Mouse (Mus musculus): ENCODE data around the gene Crybb1. TPM values are rescaled to one million over a fixed set of nuclear protein-coding genes. Genes with fewer than 3 reads are reported as not detected.
A peak's percentile ranks its signal among the peaks of the same experiment; 100 is the strongest.

Gene Crybb1
- polyA plus RNA-seq, 1 experiment = 0.40 TPM

DNA sequence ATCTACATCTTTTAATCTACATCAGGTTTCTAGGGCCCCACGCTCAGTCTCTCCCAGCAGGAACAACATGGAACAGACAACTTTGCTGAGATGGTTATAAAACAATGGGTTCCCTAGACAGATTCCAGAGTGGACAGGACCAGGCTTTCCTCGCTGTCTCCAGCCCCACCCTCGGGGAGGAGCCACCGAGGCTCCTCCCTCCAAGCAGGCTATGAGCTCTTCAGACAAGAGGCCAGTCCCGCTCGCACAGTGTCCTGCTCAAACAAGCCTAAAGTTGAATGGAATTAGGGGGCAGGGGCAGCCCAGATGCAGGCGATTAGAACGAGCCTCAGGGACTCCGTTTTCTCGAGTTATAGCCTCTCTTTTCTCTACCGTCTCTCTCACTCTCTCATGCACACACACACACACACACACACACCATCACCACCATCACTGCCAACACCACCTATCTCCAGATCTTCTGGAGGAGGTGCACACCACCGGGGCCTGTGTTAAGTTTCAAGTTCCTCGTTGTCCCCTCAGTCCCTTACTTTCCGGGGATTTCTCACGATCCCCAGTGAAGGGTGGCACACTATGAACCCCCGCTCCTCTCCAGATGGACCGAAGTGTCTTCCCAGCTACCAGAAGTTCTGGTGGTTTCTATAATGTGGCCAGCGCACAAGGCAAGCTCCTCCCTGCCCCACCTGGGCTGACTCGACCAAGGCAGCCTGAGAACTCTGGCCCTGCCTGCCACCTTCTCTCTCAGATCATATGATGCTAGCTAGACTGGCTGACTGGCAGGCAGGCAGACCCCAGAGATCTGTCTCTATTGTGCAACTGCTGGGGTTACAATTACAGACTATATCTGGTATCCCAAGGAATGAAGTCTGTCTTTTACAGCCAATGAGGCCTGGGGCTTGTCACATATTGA lies 42.0 kb upstream of the Crybb1 start:
- Histone ChIP-seq H3K27me3 (ENCODE audit: control insufficient read depth, insufficient read depth, low read length) (no peaks in the 10 kb centered on the region), H3K27ac (ENCODE audit: control insufficient read depth, insufficient read depth, low read length) (no peak overlapping the region), H3K4me3 (ENCODE audit: control insufficient read depth, insufficient read depth, low read length) (no peak overlapping the region), H3K36me3 (ENCODE audit: control insufficient read depth, insufficient read depth, low read length) (no peaks in the 10 kb centered on the region), H3K4me1 (replicated peaks; ENCODE audit: control insufficient read depth, insufficient read depth, low read length) (no peaks in the 10 kb centered on the region)
- WGBS = 73% methylated on average over 19 of the region's 19 CpGs
- DNase-seq = no peak
- no peak for TF ChIP-seq POLR2A (IDR thresholded peaks at IDR 0.05; ENCODE audit: control insufficient read depth, extremely low read depth, insufficient read depth, low read length, poor library complexity)

DNA sequence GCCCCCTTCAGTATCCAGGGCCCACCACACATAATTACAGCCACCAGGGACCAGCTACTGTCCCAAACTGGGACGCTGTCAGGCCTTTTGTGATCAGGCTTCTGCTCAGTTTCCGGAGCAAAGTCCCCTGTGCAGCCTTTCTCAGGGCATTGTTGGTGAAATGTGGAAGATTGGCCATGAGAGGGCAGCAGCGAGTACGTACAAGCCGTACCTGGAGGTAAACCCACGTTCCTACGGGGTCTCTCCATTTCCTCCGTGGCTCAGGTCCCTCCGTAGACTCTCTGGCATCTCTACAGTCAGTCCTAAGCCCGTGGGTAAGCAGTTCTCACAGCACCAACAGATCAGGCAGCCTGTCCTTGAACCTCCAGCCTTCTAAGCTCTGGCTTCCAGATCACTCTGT lies 41.2 kb upstream of the Crybb1 start:
- 6% methylated on average over 10 of the region's 10 CpGs for WGBS
- H3K4me1 ChIP-seq (replicated peaks; ENCODE audit: control insufficient read depth, insufficient read depth, low read length) = no peaks in the 10 kb centered on the region
- no peak overlapping the region for H3K4me3 ChIP-seq (ENCODE audit: control insufficient read depth, insufficient read depth, low read length)
- no peak overlapping the region for H3K27ac ChIP-seq (ENCODE audit: control insufficient read depth, insufficient read depth, low read length)
- peak; percentile 73; the same call in 1 of the 2 replicates for TF ChIP-seq CTCF (IDR thresholded peaks at IDR 0.05; ENCODE audit: borderline replicate concordance, control insufficient read depth, extremely low read depth, insufficient read depth, low read length, poor library complexity)
- TF ChIP-seq POLR2A (IDR thresholded peaks at IDR 0.05; ENCODE audit: control insufficient read depth, extremely low read depth, insufficient read depth, low read length, poor library complexity) = no peak
- no peaks in the 10 kb centered on the region for H3K27me3 ChIP-seq (ENCODE audit: control insufficient read depth, insufficient read depth, low read length)
- DNase-seq = peak; percentile 81
- H3K36me3 ChIP-seq (ENCODE audit: control insufficient read depth, insufficient read depth, low read length) = no peaks in the 10 kb centered on the region

DNA sequence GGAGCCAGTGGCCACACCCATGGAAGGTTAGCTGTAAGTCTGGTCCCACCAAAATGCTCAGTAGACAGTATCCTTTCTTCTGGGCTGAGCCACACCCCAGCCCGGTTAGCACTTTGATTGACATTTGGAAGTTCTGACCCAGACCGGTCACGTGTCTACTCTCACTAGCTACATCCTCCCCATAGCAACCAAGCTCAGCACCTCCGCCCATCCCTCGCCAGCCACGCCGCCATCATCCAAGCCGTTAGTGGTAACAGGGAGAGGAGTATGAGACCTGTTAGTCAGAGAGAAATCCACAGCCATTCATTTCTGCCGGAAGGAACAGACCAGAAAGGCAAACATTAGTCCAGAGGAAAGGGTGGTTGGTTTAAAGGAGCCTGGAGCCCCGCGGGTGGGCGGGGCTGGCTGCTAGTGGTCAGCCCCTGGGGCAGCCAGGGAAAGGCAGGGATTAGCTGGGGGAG lies 40.3 kb upstream of the Crybb1 start:
- no peak for TF ChIP-seq CTCF (IDR thresholded peaks at IDR 0.05; ENCODE audit: borderline replicate concordance, control insufficient read depth, extremely low read depth, insufficient read depth, low read length, poor library complexity)
- no peak for TF ChIP-seq POLR2A (IDR thresholded peaks at IDR 0.05; ENCODE audit: control insufficient read depth, extremely low read depth, insufficient read depth, low read length, poor library complexity)
- Histone ChIP-seq H3K4me1 (replicated peaks; ENCODE audit: control insufficient read depth, insufficient read depth, low read length) (peaks cover 7% of the 10 kb centered on the region), H3K27ac (ENCODE audit: control insufficient read depth, insufficient read depth, low read length) (no peak overlapping the region), H3K27me3 (ENCODE audit: control insufficient read depth, insufficient read depth, low read length) (no peaks in the 10 kb centered on the region), H3K36me3 (ENCODE audit: control insufficient read depth, insufficient read depth, low read length) (no peaks in the 10 kb centered on the region), H3K4me3 (ENCODE audit: control insufficient read depth, insufficient read depth, low read length) (no peak overlapping the region)
- no peak for DNase-seq
- WGBS = 79% methylated on average over 12 of the region's 12 CpGs

DNA sequence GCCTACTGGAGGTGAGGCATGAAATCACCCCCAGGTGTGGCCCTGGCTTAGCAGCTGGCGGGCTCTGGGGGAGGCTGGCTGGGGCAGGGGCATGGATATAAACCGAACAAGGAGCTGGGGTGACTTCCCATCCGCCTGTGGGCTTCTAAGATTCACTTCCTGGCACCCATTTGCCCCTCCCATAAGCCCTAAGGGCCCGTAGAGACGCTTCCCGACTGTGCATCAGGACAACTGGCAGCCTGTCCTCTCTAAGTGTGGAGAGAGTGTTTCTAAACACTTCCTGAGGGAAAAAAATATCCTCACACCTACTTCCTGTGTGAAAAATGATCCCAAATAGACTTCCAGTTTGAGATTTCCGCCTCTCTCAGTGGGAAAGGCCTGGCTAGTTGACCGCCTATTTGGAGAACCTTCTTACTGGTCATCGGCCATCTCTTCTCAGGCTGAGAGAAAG lies 39.8 kb upstream of the Crybb1 start:
- no peak for DNase-seq
- Histone ChIP-seq H3K4me1 (replicated peaks; ENCODE audit: control insufficient read depth, insufficient read depth, low read length) (peaks cover 9% of the 10 kb centered on the region), H3K27me3 (ENCODE audit: control insufficient read depth, insufficient read depth, low read length) (no peaks in the 10 kb centered on the region), H3K36me3 (ENCODE audit: control insufficient read depth, insufficient read depth, low read length) (no peaks in the 10 kb centered on the region), H3K4me3 (ENCODE audit: control insufficient read depth, insufficient read depth, low read length) (no peak overlapping the region), H3K27ac (ENCODE audit: control insufficient read depth, insufficient read depth, low read length) (no peak overlapping the region)
- TF ChIP-seq POLR2A (IDR thresholded peaks at IDR 0.05; ENCODE audit: control insufficient read depth, extremely low read depth, insufficient read depth, low read length, poor library complexity) = no peak
- TF ChIP-seq CTCF (IDR thresholded peaks at IDR 0.05; ENCODE audit: borderline replicate concordance, control insufficient read depth, extremely low read depth, insufficient read depth, low read length, poor library complexity) = no peak
- WGBS = 71% methylated on average over 9 of the region's 9 CpGs

DNA sequence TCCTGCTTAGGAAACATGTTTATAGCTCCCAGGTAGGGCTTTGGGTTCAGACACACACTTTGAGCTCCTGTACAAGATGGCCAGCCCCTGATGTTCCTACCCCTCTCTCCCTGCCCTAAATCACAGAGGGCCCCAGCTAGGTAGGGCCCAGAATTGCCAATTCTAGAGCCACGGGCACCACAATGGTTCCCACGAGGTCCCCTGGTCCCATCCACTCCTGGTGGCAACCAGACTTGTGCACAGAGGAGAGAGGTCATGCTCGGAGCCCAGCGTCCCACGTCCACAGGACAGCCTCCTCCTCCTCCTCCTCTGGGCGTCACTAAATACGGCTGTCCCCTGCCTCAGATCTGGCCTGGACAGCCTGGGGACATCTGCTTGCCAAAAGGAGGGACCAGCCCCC lies 39.3 kb upstream of the Crybb1 start:
- Histone ChIP-seq H3K4me3 (ENCODE audit: control insufficient read depth, insufficient read depth, low read length) (no peak overlapping the region), H3K27ac (ENCODE audit: control insufficient read depth, insufficient read depth, low read length) (no peak overlapping the region), H3K4me1 (replicated peaks; ENCODE audit: control insufficient read depth, insufficient read depth, low read length) (peaks cover 9% of the 10 kb centered on the region), H3K27me3 (ENCODE audit: control insufficient read depth, insufficient read depth, low read length) (no peaks in the 10 kb centered on the region), H3K36me3 (ENCODE audit: control insufficient read depth, insufficient read depth, low read length) (no peaks in the 10 kb centered on the region)
- TF ChIP-seq POLR2A (IDR thresholded peaks at IDR 0.05; ENCODE audit: control insufficient read depth, extremely low read depth, insufficient read depth, low read length, poor library complexity) (no peak), CTCF (IDR thresholded peaks at IDR 0.05; ENCODE audit: borderline replicate concordance, control insufficient read depth, extremely low read depth, insufficient read depth, low read length, poor library complexity) (no peak)
- 93% methylated on average over 7 of the region's 7 CpGs for WGBS
- no peak for DNase-seq

DNA sequence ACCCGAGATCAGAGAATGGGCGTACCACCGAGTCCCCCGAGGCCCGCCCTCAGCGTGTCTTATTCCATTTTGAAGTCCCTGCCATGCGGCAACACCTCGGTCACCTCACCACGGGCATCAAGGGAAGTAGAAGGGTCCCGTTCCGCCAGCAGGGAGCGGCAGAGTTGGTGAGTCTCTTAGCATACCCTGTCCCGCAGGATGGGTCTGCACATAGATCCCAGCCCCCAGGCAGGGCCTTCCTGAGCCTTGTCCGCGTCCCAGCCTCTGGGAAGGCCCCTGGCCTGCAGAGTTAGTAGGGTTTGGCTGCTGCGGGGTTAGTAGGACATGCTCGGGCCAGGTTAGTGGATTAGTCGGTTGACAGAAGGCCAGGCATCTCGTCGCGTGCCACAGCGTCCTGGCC lies 38.6 kb upstream of the Crybb1 start:
- 89% methylated on average over 22 of the region's 22 CpGs for WGBS
- Histone ChIP-seq H3K4me3 (ENCODE audit: control insufficient read depth, insufficient read depth, low read length) (no peak overlapping the region), H3K27ac (ENCODE audit: control insufficient read depth, insufficient read depth, low read length) (no peak overlapping the region), H3K27me3 (ENCODE audit: control insufficient read depth, insufficient read depth, low read length) (no peaks in the 10 kb centered on the region), H3K4me1 (replicated peaks; ENCODE audit: control insufficient read depth, insufficient read depth, low read length) (peaks cover 9% of the 10 kb centered on the region), H3K36me3 (ENCODE audit: control insufficient read depth, insufficient read depth, low read length) (no peaks in the 10 kb centered on the region)
- no peak for DNase-seq
- TF ChIP-seq CTCF (IDR thresholded peaks at IDR 0.05; ENCODE audit: borderline replicate concordance, control insufficient read depth, extremely low read depth, insufficient read depth, low read length, poor library complexity) = no peak
- TF ChIP-seq POLR2A (IDR thresholded peaks at IDR 0.05; ENCODE audit: control insufficient read depth, extremely low read depth, insufficient read depth, low read length, poor library complexity) = no peak
